Mouse (Mus musculus) myocyte (in vitro differentiated cells): Measurements from ENCODE around the gene 3110021N24Rik.

ENCODE experiments used
- MAX ChIP-seq: IDR thresholded peaks from one replicate; pipeline ENCODE4 v1.6.1; 2011; ENCODE audit warnings: low read depth, mild to moderate bottlenecking, control low read depth
- POLR2A ChIP-seq: IDR thresholded peaks from one replicate; pipeline ENCODE4 v1.6.1; 2011; ENCODE audit warnings: low read depth, mild to moderate bottlenecking, control low read depth, moderate library complexity; ENCODE audit not compliant: insufficient read length
- SRF ChIP-seq: IDR thresholded peaks from one replicate; pipeline ENCODE4 v1.6.1; 2011; ENCODE audit warnings: low read depth; ENCODE audit not compliant: control insufficient read depth, insufficient read length
- TCF3 ChIP-seq: IDR thresholded peaks from one replicate; pipeline ENCODE4 v1.6.1; 2011; ENCODE audit warnings: low read depth, control low read depth; ENCODE audit not compliant: insufficient read length
- USF1 ChIP-seq: IDR thresholded peaks from one replicate; pipeline ENCODE4 v1.6.1; 2011; ENCODE audit warnings: low read depth, mild to moderate bottlenecking, control low read depth, moderate library complexity

GRCm38 (mm10) chr4:108730450-108730849 is 11.0 kb downstream of the 3110021N24Rik start:
- TF ChIP-seq POLR2A (no peak), USF1 (no peak), MAX (no peak), TCF3 (no peak), SRF (no peak)
